Mouse (Mus musculus): ENCODE results near the gene Nup98. TPM values are rescaled to one million over a fixed set of nuclear protein-coding genes. Genes with fewer than 3 reads are reported as not detected.

Nup98 gene
- polyA plus RNA-seq, 1 experiment from 2014 or later, result 53.5 TPM

DNA sequence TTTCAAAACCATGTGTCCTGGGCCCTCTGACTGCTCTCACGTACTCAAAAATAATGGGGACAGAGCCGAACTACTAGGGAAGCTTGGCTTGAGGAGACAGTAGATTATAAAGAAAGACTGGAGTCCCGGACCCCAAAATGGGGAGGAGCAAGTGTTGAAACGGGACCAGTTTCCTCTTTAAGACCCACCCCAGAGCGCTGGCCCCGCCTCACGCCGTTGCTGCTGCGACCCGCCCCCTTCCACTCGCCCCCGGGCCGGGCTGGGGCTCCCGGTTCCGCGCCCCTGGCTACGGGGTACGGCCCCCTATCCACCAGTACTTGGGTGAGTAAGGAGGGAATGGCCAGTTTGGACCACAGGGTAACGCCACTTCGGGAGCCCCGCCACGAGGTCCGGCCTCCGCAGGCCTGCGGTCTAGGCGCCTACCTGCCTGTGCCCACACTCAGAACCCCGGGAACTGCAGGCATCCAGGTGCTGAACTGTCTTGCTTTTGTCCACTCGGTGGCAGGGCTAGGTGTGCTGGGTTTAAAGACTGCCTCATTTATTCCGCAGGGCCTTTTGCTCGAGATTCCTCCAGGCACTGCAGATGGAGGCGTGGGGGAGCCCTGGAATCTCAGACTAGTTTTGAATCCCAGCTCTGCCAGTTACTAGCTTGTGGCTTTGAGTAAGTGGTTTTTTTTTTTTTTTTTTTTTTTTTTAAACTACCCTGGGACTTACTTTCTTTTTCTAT, 13.0 kb upstream of the Nup98 start:
- Histone ChIP-seq H3K36me3 (ENCODE audit: control insufficient read depth, insufficient read depth, low read length) (no peaks in the 10 kb centered on the region; the same call in 1 of the 2 replicates), H3K4me1 (ENCODE audit: control insufficient read depth, insufficient read depth, low read length) (no peaks in the 10 kb centered on the region), H3K27me3 (ENCODE audit: control insufficient read depth, insufficient read depth, low read length) (no peaks in the 10 kb centered on the region), H3K9ac (replicated peaks; ENCODE audit: low read depth, low read length) (peak overlapping the region; percentile 56), H3K27ac (ENCODE audit: low read length) (peak overlapping the region; percentile 61; the same call in 1 of the 2 replicates), H3K4me2 (replicated peaks; ENCODE audit: low read depth, low read length) (peak overlapping the region; percentile 71), H3K9me3 (ENCODE audit: control insufficient read depth, low read depth, low read length) (no peaks in the 10 kb centered on the region), H3K4me3 (ENCODE audit: low read depth, low read length) (peak overlapping the region; percentile 58)
- WGBS, result under 1% methylated on average over 31 of the region's 31 CpGs
- ATAC-seq (ENCODE audit: insufficient number of reproducible peaks, insufficient read depth, low FRiP score, low read depth), result peak; percentile 83

DNA sequence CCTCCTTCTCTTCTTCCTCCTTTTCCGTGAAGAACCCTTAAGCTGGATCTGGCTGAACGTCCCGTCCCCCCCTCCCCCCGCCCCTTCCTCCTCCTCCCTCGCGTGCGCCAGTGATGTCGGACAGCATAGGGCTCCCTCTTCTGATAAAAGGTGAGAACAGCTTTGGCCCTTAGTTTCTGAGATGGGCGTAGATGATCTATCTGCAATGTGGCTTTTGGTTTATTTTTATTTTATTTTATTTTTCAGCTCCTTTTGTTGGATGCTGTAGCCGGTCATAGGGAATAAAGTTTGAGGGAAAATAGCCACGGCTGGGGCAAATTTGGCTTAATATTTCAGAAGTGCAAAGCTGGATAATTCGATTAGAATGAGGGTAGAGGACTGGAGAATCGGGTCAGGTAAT, 12.4 kb upstream of the Nup98 start:
- under 1% methylated on average over 11 of the region's 13 CpGs for WGBS
- peak overlapping the region; percentile 71 for H3K4me2 ChIP-seq (replicated peaks; ENCODE audit: low read depth, low read length)
- 0 out of 2 replicates have a peak overlapping the region, but pooled peaks have one; percentile 56 for H3K9ac ChIP-seq (replicated peaks; ENCODE audit: low read depth, low read length)
- peak overlapping the region; percentile 58 for H3K4me3 ChIP-seq (ENCODE audit: low read depth, low read length)
- H3K36me3 ChIP-seq (ENCODE audit: control insufficient read depth, insufficient read depth, low read length), result no peaks in the 10 kb centered on the region; the same call in 1 of the 2 replicates
- no peaks in the 10 kb centered on the region for H3K27me3 ChIP-seq (ENCODE audit: control insufficient read depth, insufficient read depth, low read length)
- no peaks in the 10 kb centered on the region for H3K4me1 ChIP-seq (ENCODE audit: control insufficient read depth, insufficient read depth, low read length)
- H3K27ac ChIP-seq (ENCODE audit: low read length), result peak overlapping the region; percentile 61; the same call in 1 of the 2 replicates
- ATAC-seq (ENCODE audit: insufficient number of reproducible peaks, insufficient read depth, low FRiP score, low read depth), result peak; percentile 80; the same call in 1 of the 2 replicates
- no peaks in the 10 kb centered on the region for H3K9me3 ChIP-seq (ENCODE audit: control insufficient read depth, low read depth, low read length)

DNA sequence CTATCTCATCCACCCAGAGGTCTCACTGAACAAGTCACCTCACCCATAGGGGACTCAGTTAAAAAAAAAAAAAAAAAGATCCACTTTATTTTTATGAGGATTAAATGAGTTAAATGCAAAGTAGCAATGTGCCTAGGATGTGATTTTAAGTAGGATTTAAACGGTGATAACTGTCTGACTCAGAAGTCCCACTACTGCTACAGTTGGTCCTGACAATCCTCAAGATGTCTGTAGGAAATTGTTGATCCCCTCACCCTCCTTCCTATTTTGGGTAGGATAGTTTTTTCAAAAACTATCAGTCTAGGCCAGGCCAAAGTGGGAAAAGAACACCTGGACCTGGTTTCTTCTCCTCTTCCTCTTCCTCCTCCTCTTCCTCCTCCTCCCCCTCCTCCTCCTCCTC, 11.9 kb upstream of the Nup98 start:
- Histone ChIP-seq H3K9ac (replicated peaks; ENCODE audit: low read depth, low read length) (no peak overlapping the region), H3K27me3 (ENCODE audit: control insufficient read depth, insufficient read depth, low read length) (no peaks in the 10 kb centered on the region), H3K4me2 (replicated peaks; ENCODE audit: low read depth, low read length) (peak overlapping the region; percentile 71; the same call in 1 of the 2 replicates), H3K27ac (ENCODE audit: low read length) (no peak overlapping the region), H3K36me3 (ENCODE audit: control insufficient read depth, insufficient read depth, low read length) (no peaks in the 10 kb centered on the region; the same call in 1 of the 2 replicates), H3K9me3 (ENCODE audit: control insufficient read depth, low read depth, low read length) (no peaks in the 10 kb centered on the region), H3K4me1 (ENCODE audit: control insufficient read depth, insufficient read depth, low read length) (no peaks in the 10 kb centered on the region), H3K4me3 (ENCODE audit: low read depth, low read length) (no peak overlapping the region)
- no peak for ATAC-seq (ENCODE audit: insufficient number of reproducible peaks, insufficient read depth, low FRiP score, low read depth)
- WGBS, result 26% methylated on average over 1 of the region's 1 CpGs

GRCm38 (mm10) chr7:102211071-102211470, 1.1 kb upstream of the Nup98 start:
- ATAC-seq (ENCODE audit: insufficient number of reproducible peaks, insufficient read depth, low FRiP score, low read depth), result no peak
- Histone ChIP-seq H3K4me1 (ENCODE audit: control insufficient read depth, insufficient read depth, low read length) (peaks cover 15% of the 10 kb centered on the region; the same call in 1 of the 2 replicates), H3K4me3 (ENCODE audit: low read depth, low read length) (peak overlapping the region; percentile 75), H3K36me3 (ENCODE audit: control insufficient read depth, insufficient read depth, low read length) (no peaks in the 10 kb centered on the region), H3K9me3 (ENCODE audit: control insufficient read depth, low read depth, low read length) (no peaks in the 10 kb centered on the region), H3K27ac (ENCODE audit: low read length) (peak overlapping the region; percentile 92; the same call in 1 of the 2 replicates), H3K27me3 (ENCODE audit: control insufficient read depth, insufficient read depth, low read length) (no peaks in the 10 kb centered on the region), H3K4me2 (replicated peaks; ENCODE audit: low read depth, low read length) (peak overlapping the region; percentile 56), H3K9ac (replicated peaks; ENCODE audit: low read depth, low read length) (peak overlapping the region; percentile 34)
- WGBS, result 57% methylated on average over 3 of the region's 3 CpGs

DNA sequence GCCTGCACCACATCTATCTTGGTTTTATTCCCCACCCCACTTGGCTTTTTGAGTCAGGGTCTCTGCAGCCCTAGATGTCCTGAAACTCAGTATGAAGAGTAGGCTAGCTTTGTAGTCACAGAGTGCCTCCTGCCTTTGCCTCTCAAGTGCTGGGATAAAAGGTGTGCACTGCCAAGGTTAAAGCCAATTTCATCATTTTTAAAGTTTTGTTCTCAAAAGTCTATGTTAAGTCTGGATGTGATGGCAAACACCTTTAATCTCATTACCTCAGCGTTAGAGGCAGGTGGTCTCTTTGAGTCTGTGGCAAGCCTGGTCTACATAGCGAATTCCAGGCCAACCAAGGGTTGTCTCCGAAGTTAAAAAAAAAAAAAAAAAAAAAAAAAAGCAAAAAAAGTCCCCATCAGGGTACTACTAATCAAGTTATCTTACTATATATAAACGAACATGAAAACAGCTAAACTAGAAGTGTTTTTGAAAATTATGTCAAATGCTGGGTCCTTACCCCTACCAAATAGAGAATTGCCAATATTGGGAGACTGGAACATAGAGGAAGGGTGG, 1.1 kb downstream of the Nup98 start:
- 47% methylated on average over 4 of the region's 4 CpGs for WGBS
- no peaks in the 10 kb centered on the region for H3K9me3 ChIP-seq (ENCODE audit: control insufficient read depth, low read depth, low read length)
- no peaks in the 10 kb centered on the region for H3K27me3 ChIP-seq (ENCODE audit: control insufficient read depth, insufficient read depth, low read length)
- H3K9ac ChIP-seq (replicated peaks; ENCODE audit: low read depth, low read length), result peak overlapping the region; percentile 82
- H3K27ac ChIP-seq (ENCODE audit: low read length), result no peak overlapping the region; the same call in 1 of the 2 replicates
- no peak for ATAC-seq (ENCODE audit: insufficient number of reproducible peaks, insufficient read depth, low FRiP score, low read depth)
- peaks cover 15% of the 10 kb centered on the region; the same call in 1 of the 2 replicates for H3K4me1 ChIP-seq (ENCODE audit: control insufficient read depth, insufficient read depth, low read length)
- peak overlapping the region; percentile 75 for H3K4me3 ChIP-seq (ENCODE audit: low read depth, low read length)
- no peaks in the 10 kb centered on the region for H3K36me3 ChIP-seq (ENCODE audit: control insufficient read depth, insufficient read depth, low read length)
- peak overlapping the region; percentile 79 for H3K4me2 ChIP-seq (replicated peaks; ENCODE audit: low read depth, low read length)

DNA sequence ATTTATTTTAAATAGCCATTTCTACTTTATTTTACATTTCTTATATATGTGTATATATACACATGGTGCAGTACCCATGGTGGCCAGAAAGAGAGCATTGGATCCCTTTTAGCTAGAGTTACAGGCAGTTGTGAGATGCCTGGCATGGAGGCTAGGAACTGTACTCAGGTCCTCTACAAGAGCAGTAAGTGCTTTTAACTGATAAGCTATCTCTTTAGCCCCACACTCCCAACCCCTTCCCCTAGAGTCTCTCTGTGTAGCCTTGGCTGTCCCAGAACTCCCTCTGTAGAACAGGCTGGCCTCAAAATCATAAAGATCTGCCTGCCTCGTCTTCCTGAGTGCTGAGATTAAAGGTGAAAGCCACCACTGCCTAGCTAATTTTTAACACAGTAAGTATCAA, 4.3 kb downstream of the Nup98 start:
- 68% methylated on average over 1 of the region's 1 CpGs for WGBS
- H3K4me3 ChIP-seq (ENCODE audit: low read depth, low read length), result no peak overlapping the region
- no peak overlapping the region for H3K27ac ChIP-seq (ENCODE audit: low read length)
- H3K4me1 ChIP-seq (ENCODE audit: control insufficient read depth, insufficient read depth, low read length), result peaks cover 15% of the 10 kb centered on the region; the same call in 1 of the 2 replicates
- H3K9ac ChIP-seq (replicated peaks; ENCODE audit: low read depth, low read length), result no peak overlapping the region
- H3K4me2 ChIP-seq (replicated peaks; ENCODE audit: low read depth, low read length), result no peak overlapping the region
- no peaks in the 10 kb centered on the region for H3K27me3 ChIP-seq (ENCODE audit: control insufficient read depth, insufficient read depth, low read length)
- H3K36me3 ChIP-seq (ENCODE audit: control insufficient read depth, insufficient read depth, low read length), result no peaks in the 10 kb centered on the region
- no peaks in the 10 kb centered on the region for H3K9me3 ChIP-seq (ENCODE audit: control insufficient read depth, low read depth, low read length)
- ATAC-seq (ENCODE audit: insufficient number of reproducible peaks, insufficient read depth, low FRiP score, low read depth), result no peak

GRCm38 (mm10) chr7:102204296-102204857, 5.6 kb downstream of the Nup98 start:
- WGBS, result 76% methylated on average over 3 of the region's 3 CpGs
- ATAC-seq (ENCODE audit: insufficient number of reproducible peaks, insufficient read depth, low FRiP score, low read depth), result no peak
- Histone ChIP-seq H3K4me2 (replicated peaks; ENCODE audit: low read depth, low read length) (no peak overlapping the region), H3K27me3 (ENCODE audit: control insufficient read depth, insufficient read depth, low read length) (no peaks in the 10 kb centered on the region), H3K4me1 (ENCODE audit: control insufficient read depth, insufficient read depth, low read length) (peaks cover 15% of the 10 kb centered on the region; the same call in 1 of the 2 replicates), H3K36me3 (ENCODE audit: control insufficient read depth, insufficient read depth, low read length) (no peaks in the 10 kb centered on the region), H3K9ac (replicated peaks; ENCODE audit: low read depth, low read length) (no peak overlapping the region), H3K4me3 (ENCODE audit: low read depth, low read length) (no peak overlapping the region), H3K27ac (ENCODE audit: low read length) (no peak overlapping the region), H3K9me3 (ENCODE audit: control insufficient read depth, low read depth, low read length) (no peaks in the 10 kb centered on the region)

- Histone ChIP-seq H3K27me3 (ENCODE audit: control insufficient read depth, insufficient read depth, low read length) (no peaks in the 10 kb centered on the region), H3K4me2 (replicated peaks; ENCODE audit: low read depth, low read length) (no peak overlapping the region), H3K4me1 (ENCODE audit: control insufficient read depth, insufficient read depth, low read length) (no peaks in the 10 kb centered on the region), H3K36me3 (ENCODE audit: control insufficient read depth, insufficient read depth, low read length) (no peaks in the 10 kb centered on the region), H3K9ac (replicated peaks; ENCODE audit: low read depth, low read length) (no peak overlapping the region), H3K9me3 (ENCODE audit: control insufficient read depth, low read depth, low read length) (no peaks in the 10 kb centered on the region), H3K27ac (ENCODE audit: low read length) (no peak overlapping the region), H3K4me3 (ENCODE audit: low read depth, low read length) (no peak overlapping the region)
- no peak for ATAC-seq (ENCODE audit: insufficient number of reproducible peaks, insufficient read depth, low FRiP score, low read depth)
Observed at GRCm38 (mm10) chr7:102200996-102201785, 8.8 kb downstream of the Nup98 start.
